Comparison of ENCODE assay signal across 12 mouse cellular contexts in the genomic region with DNA sequence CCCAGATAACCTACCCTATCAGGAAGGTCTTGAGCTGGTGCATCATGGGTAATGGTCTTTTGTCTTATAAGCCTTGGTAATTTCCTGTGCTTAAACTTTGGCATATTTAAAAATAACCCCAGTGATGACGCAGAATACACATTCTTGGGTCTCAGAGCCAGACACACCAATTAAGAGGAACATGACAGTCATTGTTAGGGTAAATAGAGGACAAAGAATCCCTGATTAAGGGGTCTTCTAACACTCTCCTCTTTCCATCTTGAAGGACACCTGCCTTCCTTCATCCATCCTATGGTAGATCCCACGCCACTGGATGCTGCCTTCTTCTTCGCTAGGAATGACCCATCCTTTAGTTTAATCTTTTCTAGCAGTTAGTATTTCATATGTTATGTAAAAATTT. TPM values are rescaled to one million over a fixed set of nuclear protein-coding genes. Genes with fewer than 3 reads are reported as not detected.
"Had no signal": no experiment of that assay in that cellular context is flagged by ENCODE, and none has a peak within 500 bp of the region (broad histone marks: within the 10 kb centered on the region; RNA-seq: fewer than 3 reads in every experiment).

No protein-coding gene starts in this region.

- H3K27ac ChIP-seq: midbrain, embryonic 13.5 days had no signal

- H3K4me1 ChIP-seq: midbrain, embryonic 13.5 days had no signal

- H3K4me2 ChIP-seq: limb, embryonic 12.5 days; liver, embryonic 13.5 days; midbrain, embryonic 13.5 days; neural tube, embryonic 13.5 days had no signal

- H3K36me3 ChIP-seq: liver, embryonic 13.5 days had no signal

- DNase-seq: kidney, adult 9 months; layer of hippocampus, postnatal 36 days; liver, embryonic 13.5 days; retina, postnatal 1 day; right cerebral cortex, postnatal 4 days; thymus, adult 2 months; thymus, postnatal 25 days had no signal

- ATAC-seq: midbrain, embryonic 13.5 days had no signal

- H3K9ac ChIP-seq: limb, embryonic 12.5 days; liver, embryonic 13.5 days; liver, postnatal 0 days; midbrain, embryonic 13.5 days; neural tube, embryonic 13.5 days had no signal

- H3K27me3 ChIP-seq: limb, embryonic 12.5 days; liver, embryonic 13.5 days; midbrain, embryonic 13.5 days; neural tube, embryonic 13.5 days had no signal

- H3K9me3 ChIP-seq: limb, embryonic 12.5 days; liver, embryonic 13.5 days; midbrain, embryonic 13.5 days; neural tube, embryonic 13.5 days had no signal

- H3K4me3 ChIP-seq: limb, embryonic 12.5 days; liver, embryonic 13.5 days; midbrain, embryonic 13.5 days; neural tube, embryonic 13.5 days had no signal

RNA-seq across cellular contexts. Expression of gene Scn3b, which starts 53.4 kb away (rescaled TPM):
- total RNA-seq: megakaryocyte progenitor cell, adult 5-6 weeks had no signal
